Mouse (Mus musculus) brain, adult 2 months (tissue): Measurements from ENCODE around the gene C2cd4d.

ENCODE experiments used
- DNase-seq: peaks from one replicate; pipeline ENCODE4 v3.0.0; 2011; ENCODE audit warnings: low read depth, low spot score

The C2cd4d gene

GRCm38 (mm10) chr3:94362138-94362537, at the start of gene C2cd4d:
C2cd4d (plus strand) TSS chr3:94362438.
- no peak for DNase-seq

GRCm38 (mm10) chr3:94328681-94329080, 33.6 kb upstream of the C2cd4d start:
- peak; percentile 15 for DNase-seq

GRCm38 (mm10) chr3:94334442-94334841, 27.8 kb upstream of the C2cd4d start:
- DNase-seq: no peak

DNA sequence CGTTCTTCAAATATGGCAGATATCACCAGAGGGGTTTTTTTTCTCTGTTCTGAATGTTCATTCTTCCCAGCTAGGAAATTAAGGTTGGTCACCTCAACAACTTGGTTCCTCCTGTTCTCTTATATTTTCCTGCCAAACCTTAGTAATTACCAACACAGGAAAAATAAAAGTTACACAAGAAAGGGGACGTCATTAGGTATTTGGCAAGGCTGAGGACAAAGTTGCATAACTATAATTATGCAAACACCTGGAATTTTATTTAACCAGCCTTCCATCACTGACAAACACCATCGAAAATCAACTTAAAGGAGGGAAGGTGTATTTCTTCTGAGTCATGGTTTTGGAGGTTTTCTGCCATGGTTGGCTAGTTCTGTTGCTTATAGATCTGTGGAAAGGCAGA, 23.7 kb upstream of the C2cd4d start:
- DNase-seq: no peak

DNA sequence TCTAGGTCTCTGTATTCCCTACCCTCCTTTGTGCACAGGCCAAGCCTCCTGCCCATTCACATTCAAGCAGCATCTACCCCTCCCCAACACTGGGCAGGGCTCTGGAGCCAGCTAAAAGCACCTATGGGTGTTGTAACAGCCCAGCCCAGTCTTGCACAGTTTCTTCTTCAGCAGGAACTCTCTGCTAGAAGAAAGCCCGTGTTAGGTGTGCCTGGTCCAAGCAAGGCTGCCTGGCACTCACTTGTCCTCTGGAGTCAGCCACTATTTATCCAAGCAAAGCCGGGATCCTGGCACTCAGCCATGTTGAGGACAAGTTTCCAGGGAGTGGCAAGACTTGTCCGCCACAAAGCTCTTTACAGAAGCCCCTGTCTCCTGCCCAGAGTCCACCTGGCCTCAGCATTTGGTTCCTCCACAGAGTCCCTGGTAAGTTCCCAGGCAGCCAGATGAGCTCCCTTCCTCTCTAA, 20.2 kb upstream of the C2cd4d start, which contains the start of gene Them5:
Gene Them5 (plus strand): TSS at position 141 of the 464 bp plus-strand sequence.
- no peak for DNase-seq

DNA sequence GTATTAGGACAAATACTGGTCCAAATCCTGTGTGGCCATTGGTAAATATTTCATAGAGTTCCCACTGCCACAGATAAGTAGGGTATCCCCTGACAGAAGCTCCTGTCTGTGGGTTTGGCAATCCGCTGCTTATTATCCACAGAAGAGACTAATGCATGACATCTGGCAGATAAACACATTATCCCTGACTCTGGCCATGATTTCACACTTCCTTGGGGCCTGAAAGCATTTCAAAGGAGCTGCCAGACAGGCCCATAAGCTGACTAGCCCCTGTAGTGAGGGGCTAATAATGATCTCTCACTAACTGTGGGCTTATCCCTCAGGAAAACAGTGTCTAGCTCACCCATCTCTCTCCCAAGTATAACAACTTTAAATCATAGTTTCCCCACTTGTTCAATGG, 19.7 kb upstream of the C2cd4d start:
- no peak for DNase-seq

DNA sequence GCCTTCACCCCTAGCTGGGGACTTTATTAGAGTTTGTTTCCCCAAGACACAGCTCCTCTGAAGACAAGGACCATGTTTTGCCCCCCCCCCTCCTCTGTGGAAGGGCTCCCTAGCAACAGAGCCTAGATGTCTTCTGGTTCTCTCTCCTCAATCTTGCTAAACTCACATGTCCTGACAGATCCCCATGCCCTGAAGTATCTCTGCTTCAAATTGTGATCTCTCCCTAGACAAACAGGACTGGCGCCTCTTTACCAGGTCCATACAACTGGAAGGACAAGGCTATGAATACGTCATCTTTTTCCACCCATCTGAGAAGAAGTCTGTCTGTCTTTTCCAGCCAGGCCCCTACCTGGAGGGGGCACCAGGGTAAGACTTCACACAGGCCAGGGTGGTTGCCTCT, 18.1 kb upstream of the C2cd4d start:
- DNase-seq: no peak

- no peak for DNase-seq
Measured at GRCm38 (mm10) chr3:94344897-94345296, 17.3 kb upstream of the C2cd4d start.

GRCm38 (mm10) chr3:94348146-94348545, 14.1 kb upstream of the C2cd4d start:
- no peak for DNase-seq

- peak; percentile 75 for DNase-seq
Measured at GRCm38 (mm10) chr3:94360812-94361211, 1.4 kb upstream of the C2cd4d start.

DNA sequence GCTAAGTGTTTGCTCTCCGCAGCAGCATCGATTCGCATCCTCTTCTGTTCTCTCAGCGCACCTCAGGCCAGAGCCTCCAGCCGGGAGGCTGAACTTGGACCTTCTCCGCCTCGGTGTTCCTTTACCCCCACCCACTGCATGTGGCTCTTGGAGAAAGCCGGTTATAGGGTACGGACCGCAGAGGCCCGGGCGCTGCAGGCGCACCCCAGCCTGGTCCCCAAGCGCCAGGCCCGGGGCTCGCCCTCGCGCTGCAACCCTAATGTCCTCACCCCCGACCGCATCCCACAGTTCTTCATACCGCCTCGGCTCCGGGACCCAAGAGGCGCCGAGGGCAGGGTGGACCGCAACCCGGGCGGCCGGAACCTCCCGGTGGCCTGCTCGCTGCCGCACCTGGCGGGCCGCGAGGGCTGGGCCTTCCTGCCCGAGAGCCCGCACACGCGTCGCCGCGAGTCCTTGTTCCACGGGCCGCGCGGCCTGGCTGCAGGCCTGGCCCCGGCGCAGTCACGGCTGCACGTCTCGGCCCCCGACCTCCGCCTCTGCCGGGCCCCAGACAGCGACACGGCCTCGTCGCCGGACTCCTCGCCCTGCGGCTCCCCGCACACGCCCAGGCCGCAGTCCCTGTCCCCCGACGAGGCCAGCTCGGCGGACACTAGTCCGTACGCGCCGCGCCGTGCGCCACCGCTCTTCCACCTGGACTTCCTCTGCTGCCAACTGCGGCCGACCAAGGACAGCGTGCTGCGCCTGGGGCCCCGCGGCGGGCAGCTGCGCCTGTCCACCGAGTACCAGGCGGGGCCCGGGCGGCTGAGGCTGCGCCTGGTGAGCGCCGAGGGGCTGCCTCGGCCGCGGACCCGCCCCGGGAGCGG, 1.3 kb downstream of the C2cd4d start:
- peak; percentile 77 for DNase-seq

- peak; percentile 19 for DNase-seq
Measured at GRCm38 (mm10) chr3:94364154-94364526, 1.9 kb downstream of the C2cd4d start.

DNA sequence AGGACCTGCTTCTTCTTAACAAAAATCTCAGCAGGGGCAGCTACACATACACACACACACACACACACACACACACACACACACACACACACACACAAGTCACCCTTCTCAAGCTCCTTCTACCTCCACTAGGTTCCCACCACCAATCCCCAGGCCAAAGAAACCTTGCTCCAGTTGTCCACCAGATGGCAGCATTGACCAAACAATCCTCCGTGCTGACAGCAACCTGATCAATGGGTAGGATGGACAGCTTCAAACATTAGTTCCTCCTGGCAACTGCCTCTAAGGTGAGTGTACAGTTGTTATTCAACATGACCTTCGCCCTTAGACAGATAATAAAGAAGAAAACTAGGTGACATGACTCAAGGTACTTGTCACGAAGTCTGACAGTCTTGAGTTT, 4.5 kb downstream of the C2cd4d start:
- DNase-seq: peak; percentile 90

- DNase-seq: no peak
Measured at GRCm38 (mm10) chr3:94367511-94367910, 5.3 kb downstream of the C2cd4d start.

- DNase-seq: no peak
Measured at GRCm38 (mm10) chr3:94368631-94369030, 6.4 kb downstream of the C2cd4d start.

DNA sequence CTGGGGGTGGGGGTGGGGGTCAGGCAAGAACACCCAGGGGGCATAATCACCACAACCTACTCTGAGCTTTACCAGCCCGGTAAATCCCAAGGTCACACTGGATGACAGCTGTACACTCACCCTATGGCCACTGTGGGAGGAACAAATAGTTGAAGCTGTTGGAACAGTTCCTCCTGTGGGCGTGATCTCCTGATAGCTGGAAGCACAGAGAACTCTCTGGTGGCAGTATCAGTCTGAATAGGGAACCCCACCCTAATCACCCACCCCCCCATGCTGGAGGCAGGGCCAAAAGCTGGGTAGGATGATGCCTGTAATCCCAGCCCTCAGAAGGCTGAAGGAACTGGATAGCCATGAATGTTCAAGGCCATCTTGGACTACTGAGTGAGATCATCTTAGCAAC, 7.5 kb downstream of the C2cd4d start:
- DNase-seq: no peak

DNA sequence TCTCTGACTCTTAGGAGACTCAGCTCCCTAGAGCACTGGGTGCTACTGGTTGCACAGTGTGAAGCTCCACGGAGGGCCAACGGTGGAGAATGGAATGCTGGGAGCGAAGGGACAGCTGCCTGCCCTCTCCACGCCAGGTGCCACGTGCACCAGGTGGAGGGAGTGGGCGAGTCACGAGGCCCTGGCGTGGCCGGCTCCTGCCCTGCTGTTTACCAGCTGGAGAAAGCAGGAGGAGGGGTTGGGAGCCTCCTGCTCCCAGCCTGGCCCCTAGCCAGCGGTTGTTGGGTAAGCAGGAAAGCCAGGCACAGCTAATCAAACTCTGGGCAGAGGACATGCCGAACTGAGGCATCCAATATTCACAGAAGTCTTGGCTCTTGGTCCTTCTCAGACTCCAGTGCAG, 9.4 kb downstream of the C2cd4d start:
- DNase-seq: peak; percentile 81

DNA sequence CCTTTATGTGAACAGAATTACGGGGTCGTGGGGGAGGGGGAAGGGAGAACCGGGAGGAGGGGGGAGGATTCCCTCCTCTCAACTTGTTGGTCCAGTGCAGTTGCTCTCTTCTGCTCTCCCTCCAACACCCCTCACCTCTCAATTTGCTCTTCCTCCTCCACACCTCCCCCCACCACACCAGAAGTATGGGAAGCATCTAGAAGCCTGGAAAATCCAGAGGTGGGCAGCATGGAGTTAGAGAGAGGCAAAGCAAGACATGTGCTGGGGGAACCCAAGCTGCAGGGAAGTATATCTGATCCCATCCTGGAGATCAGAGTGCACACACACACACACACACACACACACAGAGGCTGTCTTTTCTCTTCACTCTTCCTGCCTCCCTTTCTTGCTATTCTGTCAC, 9.8 kb downstream of the C2cd4d start:
- DNase-seq: no peak

DNA sequence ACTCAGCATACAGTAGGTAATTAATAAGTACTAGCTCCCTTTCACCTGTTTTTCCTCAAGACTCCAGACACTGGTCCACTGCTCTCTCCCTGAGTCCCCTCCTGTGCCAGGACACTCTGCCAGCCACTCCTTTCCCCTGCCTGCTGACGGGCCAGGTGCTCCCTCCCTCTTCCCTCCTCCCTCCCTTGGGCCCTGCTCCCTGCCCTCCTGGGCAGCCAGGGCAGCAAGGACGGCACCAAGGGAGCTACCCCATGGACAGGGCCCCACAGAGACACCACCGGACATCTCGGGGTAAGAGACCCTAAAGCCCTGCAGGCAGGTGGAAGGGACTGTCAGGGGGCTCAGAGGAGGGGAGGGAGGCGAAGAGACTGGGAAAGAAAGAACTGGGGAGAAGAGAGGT, 10.4 kb downstream of the C2cd4d start, which contains the start of gene Rorc:
Gene Rorc (plus strand): TSS at position 154 of the 400 bp plus-strand sequence.
- DNase-seq: peak; percentile 79

DNA sequence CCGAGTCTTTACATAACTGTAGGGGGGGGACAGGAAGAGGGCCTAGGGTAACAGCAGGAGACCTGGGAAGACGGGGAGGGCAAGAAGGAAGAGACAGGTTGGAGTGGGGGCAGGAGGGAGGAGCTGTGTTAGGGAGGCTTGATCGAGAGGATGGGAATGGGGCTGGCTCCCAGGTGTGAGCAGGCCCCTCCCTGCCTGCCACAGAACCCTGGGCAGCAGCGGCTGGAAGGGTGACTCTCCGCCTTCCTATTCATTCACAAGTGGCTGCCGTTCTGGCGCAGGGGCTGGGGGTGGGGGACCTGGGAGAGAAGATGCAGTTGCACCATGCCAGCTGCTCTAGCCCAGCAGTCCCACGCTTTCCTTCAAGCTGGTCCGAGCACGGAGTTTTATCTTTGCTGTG, 10.9 kb downstream of the C2cd4d start:
- peak; percentile 76 for DNase-seq

- peak; percentile 77 for DNase-seq
Measured at GRCm38 (mm10) chr3:94373597-94374011, 11.4 kb downstream of the C2cd4d start.

- DNase-seq: no peak
Measured at GRCm38 (mm10) chr3:94374636-94375035, 12.4 kb downstream of the C2cd4d start.

DNA sequence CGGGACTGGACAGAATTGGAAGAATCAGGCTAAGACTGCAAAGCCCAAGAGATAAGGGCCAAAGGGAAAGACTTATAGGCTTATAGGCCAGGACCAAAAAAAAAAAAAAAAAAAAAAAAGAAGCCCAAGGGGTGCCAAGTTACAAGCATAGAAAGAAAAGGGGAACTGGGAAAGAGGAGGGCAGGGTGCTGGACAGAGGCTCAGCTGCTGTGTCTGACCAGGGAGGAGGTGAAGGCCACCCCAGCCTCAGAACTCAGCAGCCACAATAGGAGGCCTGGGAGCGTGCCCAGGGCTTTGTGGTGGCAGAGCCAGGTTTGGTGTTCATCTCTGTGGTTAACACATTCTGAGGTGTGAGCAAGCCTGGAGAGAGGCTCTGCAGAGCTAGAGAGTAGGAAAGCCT, 12.9 kb downstream of the C2cd4d start:
- DNase-seq: no peak
